Mouse (Mus musculus) G1E (cell line): ENCODE data around the gene Tmem44.

Source experiments
- CTCF ChIP-seq: IDR thresholded peaks from 2 replicates; pipeline ENCODE4 v1.5.1; 2012; ENCODE audit warnings: low read depth, low read length, inconsistent platforms, mixed read lengths
- GATA1 ChIP-seq: IDR thresholded peaks from 2 replicates; pipeline ENCODE4 v1.6.1; 2012; ENCODE audit warnings: borderline replicate concordance, low read length, inconsistent platforms, mixed read lengths
- GATA2 ChIP-seq: IDR thresholded peaks from 2 replicates; pipeline ENCODE4 v1.6.1; 2012; ENCODE audit warnings: low read depth, low read length, inconsistent platforms, borderline replicate concordance
- TAL1 ChIP-seq: conservative IDR thresholded peaks from 2 replicates; pipeline ENCODE4 v1.6.1; 2012; ENCODE audit warnings: low read depth, low read length, inconsistent platforms, mixed read lengths

DNA sequence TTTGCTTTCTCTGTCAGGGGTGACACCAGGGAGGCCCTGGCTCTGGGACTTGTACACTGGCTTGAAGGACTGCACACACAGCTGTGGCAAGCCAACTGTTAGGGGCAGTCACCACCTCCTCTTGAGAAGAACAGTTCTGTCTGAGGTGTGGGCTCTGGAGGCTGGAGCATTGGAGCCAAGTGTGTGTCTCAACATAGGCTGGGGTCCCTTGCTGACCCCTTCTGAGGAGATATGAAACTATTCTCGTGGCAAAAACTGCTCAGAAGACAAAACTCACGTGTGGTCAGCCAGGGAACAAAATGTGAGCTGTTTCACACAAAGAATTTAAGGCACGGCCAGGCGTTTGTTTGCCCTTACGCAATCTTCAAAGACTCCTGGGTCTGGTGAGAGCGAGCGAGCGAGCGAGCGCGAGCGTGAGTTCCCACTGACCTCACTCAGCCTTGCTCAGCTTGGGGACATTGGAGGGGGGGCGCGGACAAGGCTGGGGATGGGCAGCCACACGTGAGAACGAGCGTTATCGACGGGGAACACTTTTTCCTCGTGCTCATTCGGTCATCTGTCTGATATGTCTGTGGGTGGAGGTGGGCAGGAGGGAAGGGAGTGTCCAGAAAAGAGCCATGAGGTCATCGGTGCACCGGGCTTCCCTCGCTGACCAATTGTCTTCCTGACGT, 48.3 kb downstream of the Tmem44 start:
- no peak for TF ChIP-seq CTCF
- no peak for TF ChIP-seq GATA1
- TF ChIP-seq TAL1: no peak
- no peak for TF ChIP-seq GATA2
